Mouse (Mus musculus) limb, embryonic 14.5 days (tissue): ENCODE results near the gene Nabp1. TPM values are rescaled to one million over a fixed set of nuclear protein-coding genes. Genes with fewer than 3 reads are reported as not detected.
A peak's percentile ranks its signal among the peaks of the same experiment; 100 is the strongest.

ENCODE experiments used
- ATAC-seq: fragments of 200-750 bp; cut with Nextera tagmentation; 2 replicates; pipeline ENCODE4 v1.8.0; 2017; ENCODE audit warnings: low read depth, moderate number of reproducible peaks, moderate TSS enrichment; ENCODE audit not compliant: low FRiP score
- DNase-seq: peaks from one replicate; pipeline ENCODE4 v3.0.0-alpha.2; 2015; ENCODE audit warnings: low spot score
- H3K27ac ChIP-seq: fragments of 300-500 bp; sonication (generic); replicated peaks from 2 replicates; pipeline ENCODE4 v1.5.1; 2014; ENCODE audit warnings: low read depth, mild to moderate bottlenecking, low read length, moderate library complexity, mixed read lengths
- H3K27me3 ChIP-seq: fragments of 300-500 bp; sonication (generic); 2 replicates; pipeline ENCODE4 v1.6.1; 2014; ENCODE audit warnings: low read length, mixed read lengths; ENCODE audit not compliant: control insufficient read depth, insufficient read depth
- H3K36me3 ChIP-seq: fragments of 300-500 bp; sonication (generic); 2 replicates; pipeline ENCODE4 v1.6.1; 2014; ENCODE audit warnings: mild to moderate bottlenecking, low read length, moderate library complexity, mixed read lengths; ENCODE audit not compliant: control insufficient read depth, insufficient read depth
- H3K4me1 ChIP-seq: fragments of 300-500 bp; sonication (generic); 2 replicates; pipeline ENCODE4 v1.6.1; 2014; ENCODE audit warnings: antibody characterized with exemption, low read length, mixed read lengths; ENCODE audit not compliant: control insufficient read depth, insufficient read depth
- H3K4me2 ChIP-seq: fragments of 300-500 bp; sonication (generic); replicated peaks from 2 replicates; pipeline ENCODE4 v1.6.1; 2014; ENCODE audit warnings: low read depth, mild to moderate bottlenecking, low read length, moderate library complexity; ENCODE audit not compliant: severe bottlenecking
- H3K4me3 ChIP-seq: fragments of 300-500 bp; sonication (generic); replicated peaks from 2 replicates; pipeline ENCODE4 v1.5.1; 2014; ENCODE audit warnings: low read length
- H3K9ac ChIP-seq: fragments of 300-500 bp; sonication (generic); 2 replicates; pipeline ENCODE4 v1.6.1; 2014; ENCODE audit warnings: mild to moderate bottlenecking, low read depth, low read length, moderate library complexity; ENCODE audit not compliant: severe bottlenecking
- H3K9me3 ChIP-seq: fragments of 300-500 bp; sonication (generic); 2 replicates; pipeline ENCODE4 v1.6.1; 2016; ENCODE audit warnings: low read length; ENCODE audit not compliant: control insufficient read depth
- POLR2A ChIP-seq: fragments of 200-500 bp; IDR thresholded peaks from 2 replicates; pipeline ENCODE4 v1.8.0; 2012; ENCODE audit warnings: inconsistent platforms, mild to moderate bottlenecking, moderate library complexity, borderline replicate concordance; ENCODE audit not compliant: insufficient read depth, insufficient read length; ENCODE audit errors: extremely low read depth
- WGBS: fragments of 180-500 bp; shearing (Covaris S2); extraction: QIAGEN DNeasy Blood & Tissue Kit; methylation state at CpG from one replicate; pipeline ENCODE4 v1.1.7; 2014; 5-methylcytosine and 5-hydroxymethylcytosine counted together
- polyA plus RNA-seq, 2 experiments: library from polyadenylated mRNA; depleted of rRNA in 1 of 2; stranded (reverse) in 1 of 2; unstranded in 1 of 2; fragments of >200 nt; fragmentation: Nextera tagmentation in 1 of 2; extraction: Ambion mirVana in 1 of 2; gene quantifications; 2 replicates each; pipeline versions ENCODE4 v1.2.1 to v1.2.3; 2012 to 2014

Nabp1 gene
- polyA plus RNA-seq, 2 experiments = 7.0 to 8.6 TPM

- Histone ChIP-seq H3K27me3 (no peaks in the 10 kb centered on the region), H3K4me2 (peak overlapping the region; percentile 98), H3K27ac (no peak overlapping the region; the same call in 1 of the 2 replicates), H3K4me3 (peak overlapping the region; percentile 71), H3K4me1 (no peaks in the 10 kb centered on the region), H3K9me3 (no peaks in the 10 kb centered on the region), H3K36me3 (no peaks in the 10 kb centered on the region), H3K9ac (peak overlapping the region; percentile 54)
- TF ChIP-seq POLR2A = no peak
- under 1% methylated on average over 25 of the region's 25 CpGs for WGBS
- no peak for DNase-seq
- ATAC-seq = peak; percentile 19; the same call in 1 of the 2 replicates
Measured at GRCm38 (mm10) chr1:51477656-51478081, 556 bp downstream of the Nabp1 start.

DNA sequence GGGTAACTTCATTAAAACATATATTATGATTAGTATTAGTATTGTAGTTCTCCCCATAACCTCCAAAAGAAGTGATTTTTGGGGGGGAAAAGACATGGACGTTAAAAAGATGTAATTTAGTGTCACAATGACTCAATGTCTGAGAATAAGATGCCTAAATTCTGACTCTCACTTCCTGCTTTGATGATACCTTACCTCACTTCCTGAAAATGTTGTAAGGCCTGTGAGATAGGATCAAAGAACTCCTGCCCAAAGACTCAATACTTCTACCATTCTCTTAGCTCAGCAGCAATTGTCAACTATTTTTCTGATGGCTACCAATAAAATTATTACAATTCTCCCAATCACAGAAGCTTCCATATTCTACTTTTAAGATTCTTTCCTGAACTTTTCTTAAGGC lies 1.8 kb downstream of the Nabp1 start:
- H3K27ac ChIP-seq = no peak overlapping the region
- ATAC-seq (no peak), DNase-seq (no peak)
- H3K9ac ChIP-seq = no peak overlapping the region
- H3K27me3 ChIP-seq = no peaks in the 10 kb centered on the region
- WGBS = 86% methylated on average over 1 of the region's 1 CpGs
- H3K4me2 ChIP-seq = no peak overlapping the region
- H3K4me1 ChIP-seq = no peaks in the 10 kb centered on the region
- no peaks in the 10 kb centered on the region for H3K9me3 ChIP-seq
- no peak overlapping the region for H3K4me3 ChIP-seq
- H3K36me3 ChIP-seq = peaks cover 3% of the 10 kb centered on the region; the same call in 1 of the 2 replicates
- no peak for TF ChIP-seq POLR2A

- Histone ChIP-seq H3K27ac (no peak overlapping the region), H3K36me3 (peaks cover 10% of the 10 kb centered on the region; the same call in 1 of the 2 replicates), H3K4me1 (0 out of 2 replicates have a peak, but pooled peaks cover under 1% of the 10 kb centered on the region), H3K9me3 (no peaks in the 10 kb centered on the region), H3K27me3 (no peaks in the 10 kb centered on the region), H3K4me3 (no peak overlapping the region), H3K9ac (no peak overlapping the region), H3K4me2 (no peak overlapping the region)
- DNase-seq (no peak), ATAC-seq (no peak)
- TF ChIP-seq POLR2A = no peak
- 59% methylated on average over 2 of the region's 2 CpGs for whole genome bisulfite sequencing
Measured at GRCm38 (mm10) chr1:51468077-51468476, 10.1 kb downstream of the Nabp1 start.

DNA sequence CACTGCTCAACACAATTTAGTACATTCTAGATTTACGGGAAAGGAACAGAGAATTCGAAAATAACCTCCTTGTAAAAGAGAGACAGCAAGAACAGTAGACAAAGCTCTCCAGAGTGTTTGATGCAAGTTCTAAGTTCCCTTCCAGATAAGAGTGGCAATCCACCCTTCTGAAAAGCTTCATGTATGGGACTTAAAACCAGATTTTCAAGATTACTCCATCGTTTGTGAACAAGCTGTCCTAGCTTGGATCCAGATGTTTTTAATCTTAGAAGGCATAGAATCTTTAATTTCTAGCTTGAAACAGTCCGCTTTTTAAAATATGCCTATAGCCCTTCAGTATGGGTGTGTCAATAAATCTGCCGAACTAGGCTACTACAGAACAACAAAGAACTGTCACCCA lies 11.0 kb downstream of the Nabp1 start:
- no peak for ATAC-seq
- Histone ChIP-seq H3K4me3 (no peak overlapping the region), H3K4me2 (no peak overlapping the region), H3K4me1 (0 out of 2 replicates have a peak, but pooled peaks cover 3% of the 10 kb centered on the region), H3K36me3 (peaks cover 10% of the 10 kb centered on the region; the same call in 1 of the 2 replicates), H3K27me3 (no peaks in the 10 kb centered on the region), H3K9me3 (no peaks in the 10 kb centered on the region), H3K9ac (no peak overlapping the region), H3K27ac (no peak overlapping the region)
- DNase-seq = no peak
- 65% methylated on average over 5 of the region's 5 CpGs for WGBS
- TF ChIP-seq POLR2A = no peak

GRCm38 (mm10) chr1:51466385-51466784 lies 11.8 kb downstream of the Nabp1 start:
- H3K9ac ChIP-seq = no peak overlapping the region
- DNase-seq (peak; percentile 46), ATAC-seq (no peak)

More at GRCm38 (mm10) chr1:51466385-51466784, 11.8 kb downstream of the Nabp1 start:
- Histone ChIP-seq H3K4me2 (no peak overlapping the region), H3K27me3 (no peaks in the 10 kb centered on the region), H3K27ac (no peak overlapping the region), H3K4me1 (0 out of 2 replicates have a peak, but pooled peaks cover 3% of the 10 kb centered on the region), H3K9me3 (no peaks in the 10 kb centered on the region), H3K36me3 (peaks cover 7% of the 10 kb centered on the region; the same call in 1 of the 2 replicates), H3K4me3 (no peak overlapping the region)
- no peak for TF ChIP-seq POLR2A
- WGBS = 41% methylated on average over 1 of the region's 1 CpGs
